ENCODE assay signal across 15 mouse cellular contexts in genomic region chr11:58193326-58193725, GRCm38 (mm10). TPM values are rescaled to one million over a fixed set of nuclear protein-coding genes. Genes with fewer than 3 reads are reported as not detected.
DNase-seq lines count a peak whose midpoint lies in the region; ATAC-seq and TF ChIP-seq lines count a peak whose summit lies in the region.
"Had no signal": no experiment of that assay in that cellular context is flagged by ENCODE, and none has a peak within 500 bp of the region (broad histone marks: within the 10 kb centered on the region; RNA-seq: fewer than 3 reads in every experiment).

No protein-coding gene starts in this region.

- no peak overlapping the region for H3K4me3 ChIP-seq in lung, embryonic 15.5 days
- H3K4me3 ChIP-seq in lung, postnatal 0 days (ENCODE audit: low read depth, low read length) = no peak overlapping the region
- H3K4me3 ChIP-seq: embryonic facial prominence, embryonic 12.5 days; forebrain, embryonic 13.5 days had no signal

- TF ChIP-seq CTCF in lung, postnatal 0 days (IDR thresholded peaks at IDR 0.05) = no peak

- ATAC-seq in lung, embryonic 15.5 days (ENCODE audit: borderline replicate concordance, extremely low read depth, low FRiP score, low TSS enrichment) = no peak
- no peak; the same call in 1 of the 2 replicates for ATAC-seq in lung, postnatal 0 days
- peak; percentile 61 for ATAC-seq in inflammation-experienced regulatory T-cells, adult 6 months
- ATAC-seq: forebrain, embryonic 13.5 days; hindbrain, postnatal 0 days had no signal

- H3K9me3 ChIP-seq in lung, embryonic 15.5 days = no peaks in the 10 kb centered on the region
- no peaks in the 10 kb centered on the region for H3K9me3 ChIP-seq in lung, postnatal 0 days (ENCODE audit: low read length)
- H3K9me3 ChIP-seq: embryonic facial prominence, embryonic 12.5 days; forebrain, embryonic 13.5 days had no signal

- 50% methylated on average over 3 of the region's 3 CpGs for WGBS in lung, embryonic 15.5 days
- 34% methylated on average over 3 of the region's 3 CpGs for WGBS in lung, postnatal 0 days

- H3K36me3 ChIP-seq in lung, embryonic 15.5 days = no peaks in the 10 kb centered on the region
- no peaks in the 10 kb centered on the region for H3K36me3 ChIP-seq in lung, postnatal 0 days (ENCODE audit: insufficient read depth, low read length)
- H3K36me3 ChIP-seq: embryonic facial prominence, embryonic 12.5 days had no signal

- H3K4me2 ChIP-seq in lung, embryonic 15.5 days = no peak overlapping the region
- H3K4me2 ChIP-seq in lung, postnatal 0 days (replicated peaks; ENCODE audit: low read depth, low read length) = no peak overlapping the region
- H3K4me2 ChIP-seq: embryonic facial prominence, embryonic 12.5 days; forebrain, embryonic 13.5 days; midbrain, embryonic 11.5 days had no signal

- DNase-seq in cerebellum, adult 9-10 months = peak; percentile 63
- DNase-seq in cerebellum, adult 11 months = no peak
- no peak for DNase-seq in lung, postnatal 0 days (ENCODE audit: low spot score)
- peak; percentile 50 to 52 for DNase-seq in heart, adult 9 months (ENCODE audit: low spot score in 2 of 2)
- DNase-seq in retina, postnatal 1 day = no peak
- DNase-seq in layer of hippocampus, adult 8-10 months (ENCODE audit: low spot score in 2 of 2) = no peak
- DNase-seq: gastrocnemius, postnatal 36 days; thymus, postnatal 14 days had no signal

- 0 out of 2 replicates have a peak overlapping the region, but pooled peaks have one; percentile 21 for H3K27ac ChIP-seq in lung, embryonic 15.5 days
- no peak overlapping the region for H3K27ac ChIP-seq in lung, postnatal 0 days (ENCODE audit: low read length)
- H3K27ac ChIP-seq: embryonic facial prominence, embryonic 12.5 days; forebrain, embryonic 13.5 days; hindbrain, postnatal 0 days; liver, embryonic 14.5 days had no signal

- peaks cover 6% of the 10 kb centered on the region; the same call in 1 of the 2 replicates for H3K4me1 ChIP-seq in lung, embryonic 15.5 days
- H3K4me1 ChIP-seq in lung, postnatal 0 days (ENCODE audit: insufficient read depth, low read depth, low read length) = no peaks in the 10 kb centered on the region
- H3K4me1 ChIP-seq: forebrain, embryonic 13.5 days had no signal

- no peaks in the 10 kb centered on the region for H3K27me3 ChIP-seq in lung, embryonic 15.5 days
- no peaks in the 10 kb centered on the region for H3K27me3 ChIP-seq in lung, postnatal 0 days (replicated peaks; ENCODE audit: insufficient read depth, low read length)
- H3K27me3 ChIP-seq: embryonic facial prominence, embryonic 12.5 days; forebrain, embryonic 13.5 days had no signal

- H3K9ac ChIP-seq in lung, embryonic 15.5 days = no peak overlapping the region
- H3K9ac ChIP-seq in lung, postnatal 0 days (replicated peaks; ENCODE audit: low read depth) = no peak overlapping the region
- H3K9ac ChIP-seq: embryonic facial prominence, embryonic 12.5 days; forebrain, embryonic 13.5 days; liver, embryonic 14.5 days had no signal

- TF ChIP-seq EP300 in lung, postnatal 0 days (IDR thresholded peaks at IDR 0.05) = no peak

RNA-seq across cellular contexts. Expression of gene Igtp, which starts 6.0 kb away (rescaled TPM):
- polyA plus RNA-seq in lung, embryonic 15.5 days (2015; fragmentation: Nextera tagmentation; extraction: Ambion mirVana) = 4.9 and 5.2 TPM in 2 replicates
- polyA plus RNA-seq in lung, postnatal 0 days (2015; fragmentation: Nextera tagmentation; extraction: Ambion mirVana) = 9.2 and 9.7 TPM in 2 replicates
- polyA plus RNA-seq in inflammation-experienced regulatory T-cells, adult 6 months (2017; shearing (Covaris generic)) = 100 to 1,000 TPM; 300 to 422 (median 383) TPM
- total RNA-seq in layer of hippocampus, adult 8-10 months (2022) = 1 to 10 TPM; 2.4 to 5.5 (median 3.6) TPM

RNA-seq across cellular contexts. Expression of gene Irgm2, which starts 6.1 kb away (rescaled TPM):
- polyA plus RNA-seq in lung, embryonic 15.5 days (2015; fragmentation: Nextera tagmentation; extraction: Ambion mirVana) = 2.3 and 2.4 TPM in 2 replicates
- 6.9 TPM in 2 replicates for polyA plus RNA-seq in lung, postnatal 0 days (2015; fragmentation: Nextera tagmentation; extraction: Ambion mirVana)
- 10 to 100 TPM; 47.5 to 49.5 (median 48.5) TPM for polyA plus RNA-seq in inflammation-experienced regulatory T-cells, adult 6 months (2017; shearing (Covaris generic))
- total RNA-seq in layer of hippocampus, adult 8-10 months (2022) = 1 to 10 TPM; 2.3 to 4.6 (median 3.1) TPM

RNA-seq across cellular contexts. Expression of gene Mrpl22, which starts 21.9 kb away (rescaled TPM):
- 109 and 117 TPM in 2 replicates for polyA plus RNA-seq in lung, embryonic 15.5 days (2015; fragmentation: Nextera tagmentation; extraction: Ambion mirVana)
- 75.1 and 81.7 TPM in 2 replicates for polyA plus RNA-seq in lung, postnatal 0 days (2015; fragmentation: Nextera tagmentation; extraction: Ambion mirVana)
- 10 to 100 TPM; 58.3 to 73.6 (median 64.8) TPM for polyA plus RNA-seq in inflammation-experienced regulatory T-cells, adult 6 months (2017; shearing (Covaris generic))
- 10 to 100 TPM; 30.8 to 33.8 (median 32.8) TPM for total RNA-seq in layer of hippocampus, adult 8-10 months (2022)

RNA-seq across cellular contexts. Expression of gene Gemin5, which starts 25.0 kb away (rescaled TPM):
- 20.2 and 20.9 TPM in 2 replicates for polyA plus RNA-seq in lung, embryonic 15.5 days (2015; fragmentation: Nextera tagmentation; extraction: Ambion mirVana)
- 4.3 and 6.2 TPM in 2 replicates for polyA plus RNA-seq in lung, postnatal 0 days (2015; fragmentation: Nextera tagmentation; extraction: Ambion mirVana)
- polyA plus RNA-seq in inflammation-experienced regulatory T-cells, adult 6 months (2017; shearing (Covaris generic)) = 1 to 10 TPM; 5.7 to 6.4 (median 5.9) TPM
- 10 to 100 TPM; 19.6 to 23.5 (median 20.0) TPM for total RNA-seq in layer of hippocampus, adult 8-10 months (2022)

Comparison
In these comparisons a context has a peak if more than half of its experiments do, and no peak if none do; other contexts are left out.
1. DNase-seq: peak in cerebellum, adult 9-10 months (single experiment) and heart, adult 9 months (2 of 2); none in cerebellum, adult 11 months (single experiment), lung, postnatal 0 days (single experiment), retina, postnatal 1 day (single experiment) and layer of hippocampus, adult 8-10 months (0 of 2).
2. RNA of gene Igtp, which starts 6.0 kb away (polyA plus RNA-seq): 300 to 422 TPM in inflammation-experienced regulatory T-cells, adult 6 months; 9.2 to 9.7 TPM in lung, postnatal 0 days and 4.9 to 5.2 TPM in lung, embryonic 15.5 days; every median in the first group is over 10 times any median in the second.